In the genomic region with DNA sequence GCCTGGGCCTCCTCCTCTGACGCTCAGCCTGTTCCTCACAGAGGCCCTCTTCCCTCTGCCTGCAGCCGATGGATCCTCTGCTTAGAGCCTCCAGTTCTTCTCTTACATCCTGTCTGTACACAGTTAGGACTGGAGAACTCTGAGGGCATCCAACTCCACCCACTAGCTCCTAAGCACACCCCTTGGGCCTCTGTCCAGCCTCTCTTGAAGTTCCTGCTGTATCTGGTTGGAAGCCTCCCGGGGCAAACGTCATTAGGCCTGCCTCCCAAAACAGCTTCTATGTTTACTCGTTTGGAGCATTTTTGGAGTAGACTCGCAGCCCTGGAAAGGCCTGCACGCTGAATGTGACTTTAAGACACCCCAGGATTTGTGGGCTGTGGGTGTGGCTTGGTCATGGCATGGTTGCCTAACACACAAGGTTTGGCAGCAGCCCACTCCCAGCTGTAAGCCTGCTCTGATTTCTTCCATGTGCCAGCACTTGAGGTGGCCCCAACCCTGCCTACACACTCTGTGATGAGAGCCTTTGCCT, we compare ENCODE assay signal across 8 mouse cellular contexts. TPM values are rescaled to one million over a fixed set of nuclear protein-coding genes. Genes with fewer than 3 reads are reported as not detected.
DNase-seq lines count a peak whose midpoint lies in the region; ATAC-seq and TF ChIP-seq lines count a peak whose summit lies in the region.

Gene Fcgrt, minus strand, starts transcription at position 200 of the 529 bp plus-strand sequence.

- H3K27ac ChIP-seq in embryonic facial prominence, embryonic 11.5 days (replicated peaks; ENCODE audit: low read depth, low read length): peak within 1 kb of the TSS; percentile 62
- H3K27ac ChIP-seq in heart, embryonic 14.5 days (replicated peaks in 1 of 2; ENCODE audit: control insufficient read depth in 1 of 2, insufficient read depth in 1 of 2, low read depth in 2 of 2, low read length in 2 of 2): peak within 1 kb of the TSS; percentile 83 to 90
- H3K27ac ChIP-seq in liver, embryonic 13.5 days: peak within 1 kb of the TSS; percentile 78

- peak within 1 kb of the TSS; percentile 7; the same call in 1 of the 2 replicates for H3K4me2 ChIP-seq in embryonic facial prominence, embryonic 11.5 days (ENCODE audit: low read depth, low read length)
- peak within 1 kb of the TSS; percentile 61 for H3K4me2 ChIP-seq in heart, embryonic 14.5 days (ENCODE audit: low read length)
- peak within 1 kb of the TSS; percentile 55 for H3K4me2 ChIP-seq in liver, embryonic 13.5 days
- peak within 1 kb of the TSS; percentile 82 for H3K4me2 ChIP-seq in myocyte (ENCODE audit: low read depth)

- no peaks in the 10 kb centered on the region for H3K9me3 ChIP-seq in embryonic facial prominence, embryonic 11.5 days (replicated peaks; ENCODE audit: control insufficient read depth, low read length)
- no peaks in the 10 kb centered on the region for H3K9me3 ChIP-seq in heart, embryonic 14.5 days (ENCODE audit: control insufficient read depth, low read length)
- H3K9me3 ChIP-seq in liver, embryonic 13.5 days (replicated peaks): no peaks in the 10 kb centered on the region

- 57% methylated on average over 7 of the region's 7 CpGs for WGBS in embryonic facial prominence, embryonic 11.5 days
- 36% methylated on average over 7 of the region's 7 CpGs for WGBS in heart, embryonic 14.5 days
- WGBS in liver, embryonic 13.5 days (ENCODE audit: insufficient replicate concordance): 40% methylated on average over 7 of the region's 7 CpGs

- H3K4me3 ChIP-seq in embryonic facial prominence, embryonic 11.5 days (ENCODE audit: low read depth, low read length): no peak within 1 kb of the TSS
- peak within 1 kb of the TSS; percentile 30 to 49 for H3K4me3 ChIP-seq in heart, embryonic 14.5 days (ENCODE audit: control insufficient read depth in 1 of 2, insufficient read depth in 1 of 2, low read depth in 1 of 2, low read length in 2 of 2)
- peak within 1 kb of the TSS; percentile 39 for H3K4me3 ChIP-seq in liver, embryonic 13.5 days (replicated peaks)
- H3K4me3 ChIP-seq in myocyte: peak within 1 kb of the TSS; percentile 22

- TF ChIP-seq POLR2A in myocyte (IDR thresholded peaks at IDR 0.05; ENCODE audit: insufficient read length, low read depth): peak; percentile 63

- H3K36me3 ChIP-seq in embryonic facial prominence, embryonic 11.5 days (replicated peaks; ENCODE audit: control insufficient read depth, insufficient read depth, low read depth, low read length): no peaks in the 10 kb centered on the region
- no peaks in the 10 kb centered on the region for H3K36me3 ChIP-seq in heart, embryonic 14.5 days (ENCODE audit: control insufficient read depth, insufficient read depth, low read length)
- no peaks in the 10 kb centered on the region for H3K36me3 ChIP-seq in liver, embryonic 13.5 days
- no peaks in the 10 kb centered on the region for H3K36me3 ChIP-seq in myocyte (ENCODE audit: control insufficient read depth, insufficient read depth)

- peak within 1 kb of the TSS; percentile 43 for H3K9ac ChIP-seq in embryonic facial prominence, embryonic 11.5 days (replicated peaks; ENCODE audit: low read length)
- peak within 1 kb of the TSS; percentile 72 for H3K9ac ChIP-seq in heart, embryonic 14.5 days (ENCODE audit: low read length)
- peak within 1 kb of the TSS; percentile 53 for H3K9ac ChIP-seq in liver, embryonic 13.5 days

- ATAC-seq in embryonic facial prominence, embryonic 11.5 days (replicated peaks; ENCODE audit: insufficient number of reproducible peaks, low FRiP score, low TSS enrichment, low read depth): peak; percentile 50; the same call in 1 of the 2 replicates
- peak; percentile 92 for ATAC-seq in heart, embryonic 14.5 days (ENCODE audit: insufficient number of reproducible peaks, insufficient read depth, low FRiP score, low read depth)
- ATAC-seq in liver, embryonic 13.5 days (ENCODE audit: low read depth): peak; percentile 83

- H3K27me3 ChIP-seq in embryonic facial prominence, embryonic 11.5 days (ENCODE audit: control insufficient read depth, insufficient read depth, low read length): no peaks in the 10 kb centered on the region
- no peaks in the 10 kb centered on the region for H3K27me3 ChIP-seq in heart, embryonic 14.5 days (ENCODE audit: control insufficient read depth, insufficient read depth, low read length)
- no peaks in the 10 kb centered on the region for H3K27me3 ChIP-seq in liver, embryonic 13.5 days
- H3K27me3 ChIP-seq in myocyte (ENCODE audit: control insufficient read depth, insufficient read depth, insufficient read length): no peaks in the 10 kb centered on the region

- no peaks in the 10 kb centered on the region for H3K79me2 ChIP-seq in myocyte (ENCODE audit: control insufficient read depth, insufficient read depth)

- H3K4me1 ChIP-seq in embryonic facial prominence, embryonic 11.5 days (ENCODE audit: control insufficient read depth, insufficient read depth, low read length): no peaks in the 10 kb centered on the region; the same call in 1 of the 2 replicates
- H3K4me1 ChIP-seq in heart, embryonic 14.5 days (ENCODE audit: control insufficient read depth in 2 of 2, insufficient read depth in 2 of 2, low read length in 2 of 2): peaks cover 8 to 12% of the 10 kb centered on the region in 2 experiments
- peaks cover 25% of the 10 kb centered on the region for H3K4me1 ChIP-seq in liver, embryonic 13.5 days (replicated peaks)

- no peak within 1 kb of the TSS for H3ac ChIP-seq in myocyte (ENCODE audit: control insufficient read depth, insufficient read length)

- peak; percentile 39 for DNase-seq in right cerebral cortex, adult 18-20 months
- no peak for DNase-seq in right cerebral cortex, postnatal 4 days
- no peak for DNase-seq in embryonic facial prominence, embryonic 11.5 days (ENCODE audit: low spot score)
- peak; percentile 95 for DNase-seq in kidney, postnatal 10 days
- DNase-seq in liver, embryonic 13.5 days: no peak
- DNase-seq in retina, postnatal 1 day: no peak

TF ChIP-seq in myocyte, 11 proteins besides CTCF, POLR2A, EP300 and RAD21:
- TF ChIP-seq MYOG (IDR thresholded peaks at IDR 0.05; ENCODE audit: control insufficient read depth in 1 of 3, insufficient read depth in 1 of 3, insufficient read length in 2 of 3, low read depth in 2 of 3): peak in 1 of 3 experiments; percentile 39
- peak; percentile 60 for TF ChIP-seq CEBPB (IDR thresholded peaks at IDR 0.05; ENCODE audit: insufficient read depth, poor library complexity, severe bottlenecking)
- TF ChIP-seq MYOD1 (IDR thresholded peaks at IDR 0.05; ENCODE audit: control insufficient read depth in 1 of 3, insufficient read length in 2 of 3, low read depth in 2 of 3): peak in 1 of 3 experiments; percentile 9
- no peak for TF ChIP-seq USF1 (IDR thresholded peaks at IDR 0.05; ENCODE audit: low read depth)
- TF ChIP-seq TCF3 (IDR thresholded peaks at IDR 0.05; ENCODE audit: insufficient read length, low read depth): no peak
- TF ChIP-seq SRF (IDR thresholded peaks at IDR 0.05; ENCODE audit: control insufficient read depth, insufficient read length, low read depth): no peak
- no peak for TF ChIP-seq MAX (IDR thresholded peaks at IDR 0.05; ENCODE audit: low read depth)
- TF ChIP-seq E2F4 (IDR thresholded peaks at IDR 0.05; ENCODE audit: insufficient read depth): no peak
- no peak for TF ChIP-seq TCF12 (IDR thresholded peaks at IDR 0.05; ENCODE audit: insufficient read depth, poor library complexity, severe bottlenecking)
- peak; percentile 50 for TF ChIP-seq POLR2AphosphoS2 (IDR thresholded peaks at IDR 0.05; ENCODE audit: insufficient read length, low read depth)
- no peak for TF ChIP-seq REST (IDR thresholded peaks at IDR 0.05; ENCODE audit: insufficient read depth, insufficient read length)
TF ChIP-seq in myocyte: peak in this region for 4.

RNA-seq across cellular contexts. Expression of gene Fcgrt, which starts in this region (rescaled TPM):
- polyA plus RNA-seq in embryonic facial prominence, embryonic 11.5 days (2014; fragmentation: Nextera tagmentation; extraction: Ambion mirVana): 12.6 TPM in 2 replicates
- polyA plus RNA-seq in heart, embryonic 14.5 days (2014; fragmentation: Nextera tagmentation; extraction: Ambion mirVana): 50.5 and 53.8 TPM in 2 replicates
- polyA plus RNA-seq in liver, embryonic 13.5 days (2015; fragmentation: Nextera tagmentation; extraction: Ambion mirVana): 29.2 and 31.9 TPM in 2 replicates
- polyA plus RNA-seq in myocyte (2012; fragmentation: generic; extraction: Trizol): 67.2 TPM

Comparison
In these comparisons a context has a peak if more than half of its experiments do, and no peak if none do; other contexts are left out.
1. DNase-seq: peak in right cerebral cortex, adult 18-20 months (single experiment) and kidney, postnatal 10 days (single experiment); none in right cerebral cortex, postnatal 4 days (single experiment), embryonic facial prominence, embryonic 11.5 days (single experiment), liver, embryonic 13.5 days (single experiment) and retina, postnatal 1 day (single experiment).
2. H3K4me2 ChIP-seq: peak in every context shown above with its lines; median percentile 82 in myocyte; 61 in heart, embryonic 14.5 days; 55 in liver, embryonic 13.5 days; 7 in embryonic facial prominence, embryonic 11.5 days.
3. Peak in every context shown above with its lines, with median percentiles within 50 percentile points of each other: ATAC-seq, H3K27ac ChIP-seq and H3K9ac ChIP-seq.